Mouse (Mus musculus) mesoderm, embryonic 11.5 days (tissue): ENCODE measurements around the gene Glyatl3.

ENCODE experiments used
- DNase-seq: peaks from one replicate; pipeline ENCODE4 v3.0.0-alpha.2; 2012; ENCODE audit warnings: low read depth, low spot score

Gene Glyatl3

DNA sequence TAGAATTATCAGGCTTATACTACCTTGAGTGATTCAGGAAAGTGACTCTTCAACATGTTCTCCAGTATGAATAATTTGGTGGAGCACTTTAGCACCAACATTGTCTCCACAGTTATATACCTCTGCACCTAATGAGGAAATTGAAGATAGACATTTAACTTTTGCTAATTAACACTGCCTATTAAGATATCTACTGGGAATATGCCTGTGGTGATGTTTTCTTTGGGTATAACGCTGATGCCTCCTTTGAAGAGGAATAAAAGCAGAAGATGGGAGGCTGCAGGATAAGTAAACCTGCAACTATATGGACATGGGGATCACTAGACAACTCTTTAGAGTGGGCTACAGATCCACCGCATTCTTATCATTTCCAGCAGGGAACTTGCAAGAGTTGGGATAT is at the start of gene Glyatl3:
Glyatl3 (minus strand) TSS at position 101 of the 400 bp plus-strand sequence.
- no peak for DNase-seq

DNA sequence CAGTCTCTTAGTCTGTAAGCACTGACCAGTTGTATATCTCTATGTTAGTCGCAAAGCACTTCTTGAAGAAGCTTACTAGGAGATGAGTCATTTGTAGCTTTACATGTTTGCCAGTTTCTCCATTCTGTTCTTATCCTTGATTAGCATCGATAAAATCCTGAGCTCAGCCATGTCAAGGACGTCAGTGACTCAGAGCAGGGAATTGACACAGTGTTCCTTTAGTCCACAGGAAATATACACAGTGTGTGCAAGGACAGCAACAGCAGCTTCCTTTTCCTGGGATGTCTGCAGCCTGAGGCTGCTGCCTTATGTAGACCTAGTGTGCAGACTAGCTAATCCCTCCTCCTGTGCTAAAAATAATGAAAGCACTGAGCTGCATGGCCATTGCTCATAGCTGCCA is 34.4 kb upstream of the Glyatl3 start:
- DNase-seq = no peak

DNA sequence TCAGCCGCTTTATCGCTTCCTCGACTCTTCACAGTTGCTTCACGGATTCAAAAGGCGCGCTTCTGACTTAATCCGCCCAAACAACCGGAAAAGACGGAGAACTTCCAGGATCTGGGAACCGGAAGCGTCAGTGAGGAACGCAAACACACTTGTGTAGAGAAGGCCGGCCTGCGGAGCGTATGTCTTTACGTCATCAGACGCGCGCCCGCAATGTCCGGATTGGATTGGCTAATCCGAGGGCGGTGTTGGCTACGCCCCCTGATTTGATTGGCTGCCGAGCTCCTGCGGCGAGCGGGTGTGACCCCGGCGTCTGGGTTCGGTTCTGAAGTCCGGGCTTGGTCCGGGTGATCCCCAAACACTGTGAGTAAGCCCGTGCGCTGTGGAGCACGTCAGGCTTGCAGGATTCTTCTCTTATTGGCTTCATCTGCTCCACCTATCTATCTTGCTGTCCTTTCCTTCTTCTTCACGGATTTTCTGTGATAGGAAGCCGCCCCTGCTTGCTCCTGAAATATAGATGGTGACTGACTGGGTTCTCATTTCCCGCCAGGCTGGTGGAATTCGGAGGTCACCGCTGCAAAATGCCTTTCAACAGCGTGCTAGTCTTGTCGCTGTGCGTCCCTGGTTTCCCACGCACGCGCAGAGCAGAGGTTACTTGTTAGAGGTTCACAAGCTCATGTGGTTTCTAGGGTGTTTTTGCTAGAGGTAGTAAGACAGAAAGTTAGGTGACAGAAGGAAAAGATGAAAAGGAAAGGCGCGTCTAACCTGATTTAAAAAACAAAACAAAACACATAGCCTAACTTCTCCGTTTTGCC is 20.5 kb upstream of the Glyatl3 start, which contains the start of the genes Mut and Cenpq:
Mut (plus strand) TSS at position 266 of the 812 bp plus-strand sequence.
Cenpq (minus strand) TSS at position 628 of the 812 bp plus-strand sequence.
- peak; percentile 98 for DNase-seq

DNA sequence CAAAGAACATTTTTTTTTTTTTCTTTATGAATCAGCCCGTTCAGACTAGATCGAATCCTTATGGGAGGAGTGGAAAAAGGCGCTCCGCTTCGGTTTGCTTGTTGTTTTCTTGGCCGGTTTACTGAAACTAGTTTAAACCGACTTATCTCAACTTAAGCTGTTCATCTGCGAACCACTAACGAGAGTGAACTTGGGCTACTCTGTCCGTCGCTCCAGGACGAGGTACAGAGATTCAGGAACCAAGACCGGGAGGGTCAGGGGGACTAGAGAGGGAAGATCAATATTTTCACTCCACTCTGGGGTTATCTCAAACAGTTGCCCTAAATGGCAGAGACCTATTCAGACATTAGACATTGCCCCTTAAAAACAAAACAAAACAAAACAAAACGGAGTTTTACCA is 19.8 kb upstream of the Glyatl3 start:
- no peak for DNase-seq

DNA sequence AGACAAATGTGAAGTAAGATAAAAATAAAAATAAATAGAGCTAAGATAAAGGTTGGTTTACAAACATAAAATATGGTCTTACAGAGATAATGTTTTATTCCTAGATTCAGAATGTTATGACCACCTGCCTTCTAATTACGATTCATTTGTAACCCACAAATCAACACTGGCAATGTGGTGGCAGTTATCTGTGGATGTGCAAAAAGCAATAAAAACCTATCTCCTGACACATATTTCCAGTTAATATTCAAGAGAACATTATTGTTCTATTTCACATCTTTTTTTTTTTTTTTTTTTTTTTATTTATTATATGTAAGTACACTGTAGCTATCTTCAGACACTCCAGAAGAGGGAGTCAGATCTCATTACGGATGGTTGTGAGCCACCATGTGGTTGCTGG is 1.3 kb upstream of the Glyatl3 start:
- no peak for DNase-seq

DNA sequence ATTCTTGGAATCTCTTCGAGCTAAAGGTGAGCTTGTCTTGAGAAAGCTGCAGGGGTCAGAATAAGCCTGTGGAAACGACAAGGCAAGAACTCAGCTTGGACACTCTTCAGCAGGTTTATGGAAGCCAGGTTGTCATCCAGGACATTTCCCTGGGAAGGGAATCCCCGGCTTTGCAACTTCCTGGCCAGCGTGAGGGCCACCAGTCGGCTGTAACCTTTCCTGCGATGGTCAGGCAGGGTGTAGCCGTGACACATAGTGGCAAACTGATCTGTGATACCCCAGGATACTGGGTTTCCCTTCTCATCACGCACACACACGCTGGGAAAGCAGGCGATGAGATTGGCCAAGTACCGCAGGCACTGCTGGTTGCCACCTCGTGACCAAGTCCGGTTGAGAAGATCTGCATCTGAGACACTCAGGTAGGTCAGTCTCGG is 9.4 kb downstream of the Glyatl3 start:
- DNase-seq = peak; percentile 4

DNA sequence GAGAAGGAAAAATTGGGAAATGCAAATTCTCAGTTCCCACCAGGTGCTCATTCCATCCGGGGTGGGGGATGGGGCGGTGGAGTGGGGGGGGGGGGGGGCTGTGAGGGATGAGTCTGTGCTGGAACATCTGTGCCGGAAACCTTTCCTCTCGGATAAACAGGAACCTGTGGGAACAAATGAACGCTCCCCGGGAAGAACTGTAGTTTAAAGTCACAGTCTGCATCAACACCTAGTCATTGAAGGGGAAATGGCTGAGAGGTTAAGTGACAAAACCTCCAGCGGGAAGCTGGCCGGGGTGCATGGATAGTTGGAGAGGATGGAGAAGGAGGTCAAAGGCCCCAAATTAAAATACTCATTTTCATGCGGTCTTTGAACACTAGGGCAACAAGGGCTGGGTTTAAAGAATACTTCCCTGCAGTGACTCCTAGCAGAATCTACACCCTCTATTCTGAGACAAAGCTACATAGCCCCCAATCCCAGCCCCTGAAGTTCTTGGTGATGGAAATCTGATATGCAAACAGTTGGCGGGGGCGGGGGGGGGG is 10.0 kb downstream of the Glyatl3 start:
- no peak for DNase-seq

DNA sequence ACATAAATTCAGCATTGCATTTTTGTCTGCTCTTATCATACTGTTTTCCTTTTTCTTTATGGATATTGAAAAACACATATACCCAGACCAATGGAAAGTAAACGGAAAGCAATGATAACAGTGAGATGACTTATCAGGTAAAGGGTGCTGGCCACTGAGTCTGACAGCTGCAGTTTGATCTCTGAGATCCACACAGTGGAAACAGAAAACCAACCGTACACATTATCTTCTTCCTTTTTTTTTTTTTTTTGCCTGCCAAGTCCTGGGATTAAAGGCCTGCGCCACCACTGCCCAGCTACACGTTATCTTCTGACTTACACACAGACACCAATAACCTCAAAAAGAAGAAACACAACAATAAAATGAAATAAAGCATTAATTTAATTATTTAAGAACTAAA is 10.8 kb downstream of the Glyatl3 start:
- no peak for DNase-seq

DNA sequence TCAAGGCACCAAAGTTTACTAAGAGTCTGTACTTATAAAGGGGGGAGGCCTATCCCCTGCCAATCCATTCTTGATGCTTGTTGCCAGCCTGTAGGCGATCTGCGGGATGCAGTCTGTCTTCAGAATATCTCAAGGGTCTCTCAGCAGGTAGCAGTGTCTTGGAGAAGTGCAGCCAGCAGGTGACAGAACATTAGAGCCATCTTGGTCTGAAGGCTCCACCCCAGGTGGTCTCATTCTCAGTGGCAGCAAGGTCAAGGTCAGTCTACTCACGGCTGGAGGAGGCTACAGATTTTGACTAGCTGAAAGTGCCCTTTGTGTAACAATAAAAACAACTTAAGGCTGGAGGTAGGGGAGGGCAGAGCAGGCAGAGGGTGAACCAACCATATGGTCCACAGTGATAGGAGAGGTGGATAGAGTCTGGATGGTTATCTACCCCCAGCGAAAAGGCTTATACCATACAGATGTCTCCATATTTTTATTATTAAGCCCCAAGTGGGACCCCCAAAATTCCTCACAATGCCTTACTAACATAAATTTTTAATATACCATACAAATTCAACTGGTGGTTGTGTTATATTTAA is 14.3 kb downstream of the Glyatl3 start:
- no peak for DNase-seq

DNA sequence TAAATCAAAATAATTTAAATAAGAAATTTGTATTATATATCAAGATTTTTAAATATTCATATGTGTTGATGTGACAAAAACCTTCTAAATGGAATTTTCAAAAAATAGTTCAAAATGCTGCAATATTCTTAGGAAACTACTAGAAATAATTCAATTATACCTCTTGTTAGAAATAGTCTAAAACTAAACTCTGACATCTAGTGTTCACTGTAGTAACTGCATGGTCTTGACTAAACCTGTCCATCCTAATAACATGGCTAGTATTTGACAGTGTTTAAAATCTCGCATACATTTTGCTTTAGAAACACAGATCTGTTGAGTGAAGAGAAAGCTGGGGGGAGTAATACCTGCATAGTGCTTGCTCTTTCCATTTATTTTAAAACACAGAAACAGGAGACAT is 17.3 kb downstream of the Glyatl3 start:
- no peak for DNase-seq

DNA sequence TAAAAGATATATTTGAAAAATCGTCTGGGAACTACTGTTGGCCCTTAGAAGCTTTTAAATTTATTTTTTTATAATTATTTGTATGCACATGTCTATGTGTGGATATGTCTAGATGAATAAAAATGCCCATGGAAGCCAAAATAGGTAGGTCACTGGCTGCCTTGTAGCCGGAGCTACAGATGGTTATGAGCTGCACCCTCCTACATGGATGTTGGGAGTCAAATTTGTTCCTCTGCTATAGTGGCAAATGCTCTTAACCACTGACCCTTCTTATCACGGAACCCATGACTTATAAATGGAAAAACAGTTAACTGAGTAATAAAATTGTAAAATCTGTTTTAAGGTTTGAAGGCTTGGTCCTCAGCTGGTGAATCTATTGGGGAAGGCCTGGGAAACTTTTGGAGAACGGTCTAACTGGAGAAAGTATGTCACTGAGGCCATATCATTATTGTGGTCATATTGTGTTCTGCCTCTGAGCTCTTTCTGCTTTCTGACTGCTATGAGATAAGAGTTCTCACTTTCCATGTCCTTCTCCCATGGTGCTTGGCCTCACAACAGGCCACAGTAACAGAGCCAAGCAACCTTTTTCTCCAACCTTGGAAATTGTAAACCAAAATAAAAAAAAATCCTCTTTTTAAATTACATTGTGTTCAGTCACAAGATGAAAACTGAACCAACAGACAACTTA is 26.2 kb downstream of the Glyatl3 start:
- DNase-seq = no peak

DNA sequence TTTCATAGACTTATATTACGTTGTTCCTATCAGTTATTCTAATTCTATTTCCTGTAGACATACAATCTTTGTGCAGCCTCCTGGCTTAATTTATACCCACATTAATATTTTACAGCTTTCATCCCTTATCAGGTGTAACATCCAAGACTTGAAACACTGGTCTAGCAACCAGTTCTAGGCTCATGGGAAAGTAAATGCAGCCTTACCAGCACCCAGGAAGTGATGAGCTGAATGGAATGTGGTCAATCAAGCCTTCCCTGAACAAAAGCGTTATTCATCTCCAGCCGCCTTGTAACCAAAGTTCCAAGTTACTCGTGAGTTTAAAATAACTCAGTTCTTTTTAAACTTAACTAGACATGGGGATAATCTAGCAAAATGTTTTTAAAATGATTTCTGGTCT is 29.0 kb downstream of the Glyatl3 start:
- DNase-seq = no peak

DNA sequence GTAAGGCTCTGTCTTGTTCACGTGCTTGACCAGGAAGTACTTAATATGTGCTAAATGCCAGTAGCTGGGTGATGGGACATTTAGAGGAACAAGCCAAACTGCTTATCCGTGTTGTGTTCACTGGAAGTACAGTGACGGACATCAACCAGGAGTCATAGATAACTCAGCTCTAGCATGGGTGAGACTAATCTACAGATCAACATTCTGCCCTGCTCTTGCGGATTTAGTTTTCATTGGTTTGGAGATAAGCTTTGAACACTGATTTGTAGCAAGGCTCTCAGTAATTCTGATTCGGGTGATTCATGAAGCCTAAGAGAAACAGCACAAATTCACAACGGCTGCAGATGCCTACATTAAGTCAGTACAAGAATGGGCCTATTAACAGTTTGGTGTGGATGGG is 32.0 kb downstream of the Glyatl3 start:
- DNase-seq = no peak

DNA sequence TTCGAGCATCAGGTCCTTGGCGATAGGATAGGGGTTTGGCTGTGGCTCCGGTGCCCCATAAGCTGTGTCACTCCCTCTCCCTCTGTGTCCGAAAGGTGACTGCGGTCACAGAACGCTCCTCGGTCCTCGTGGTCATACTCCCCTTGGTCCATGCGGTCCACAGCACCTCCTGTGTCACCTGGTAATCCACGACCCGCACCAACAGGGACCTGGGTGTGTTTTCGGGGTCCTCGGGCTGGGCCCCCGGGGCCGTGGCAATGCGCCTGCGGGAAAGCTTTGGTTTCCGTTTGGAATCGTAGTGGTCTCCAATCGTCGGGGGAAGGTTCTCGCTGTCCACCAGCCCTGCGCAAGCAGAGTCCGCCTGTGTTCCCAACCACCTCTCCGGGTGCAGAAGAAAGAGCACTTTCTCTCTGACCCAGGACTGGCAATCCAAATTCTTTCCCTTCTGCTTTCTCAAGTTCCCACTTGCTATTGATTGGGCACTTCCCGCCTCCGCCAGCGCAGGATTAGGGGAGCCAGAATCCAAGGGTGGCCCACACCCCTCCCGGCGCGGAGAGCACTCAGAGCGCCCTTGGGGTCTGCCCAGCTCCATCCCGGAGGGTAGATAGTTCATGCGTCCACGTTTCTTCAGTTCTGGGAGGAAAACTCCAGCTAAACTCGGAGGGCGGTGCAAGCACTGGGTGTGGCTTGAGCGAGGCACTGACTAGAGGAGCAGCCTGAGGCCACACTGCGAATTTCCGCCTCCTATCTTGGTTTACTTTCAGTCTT is 34.0 kb downstream of the Glyatl3 start, which contains the start of gene 9130008F23Rik:
9130008F23Rik (minus strand) TSS at position 636 of the 768 bp plus-strand sequence.
- peak; percentile 39 for DNase-seq

DNA sequence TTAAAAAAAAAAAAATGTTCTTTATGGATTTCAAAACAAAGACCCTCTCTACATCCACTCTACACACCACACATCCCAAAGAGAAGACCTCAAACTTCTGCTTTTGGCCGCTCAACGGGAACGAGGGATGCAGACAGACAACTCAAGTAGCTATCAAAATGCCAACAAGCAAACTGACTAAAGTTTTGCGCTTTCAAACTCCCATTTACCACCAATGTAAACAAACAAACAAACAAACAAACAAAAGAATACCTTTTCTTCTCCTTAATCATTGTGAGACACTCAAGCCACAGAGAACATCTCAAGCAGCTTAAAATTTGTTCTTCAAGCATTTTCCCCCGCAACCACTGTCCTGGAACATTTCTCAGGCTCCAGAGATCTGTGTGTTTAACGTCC is 34.6 kb downstream of the Glyatl3 start:
- no peak for DNase-seq

DNA sequence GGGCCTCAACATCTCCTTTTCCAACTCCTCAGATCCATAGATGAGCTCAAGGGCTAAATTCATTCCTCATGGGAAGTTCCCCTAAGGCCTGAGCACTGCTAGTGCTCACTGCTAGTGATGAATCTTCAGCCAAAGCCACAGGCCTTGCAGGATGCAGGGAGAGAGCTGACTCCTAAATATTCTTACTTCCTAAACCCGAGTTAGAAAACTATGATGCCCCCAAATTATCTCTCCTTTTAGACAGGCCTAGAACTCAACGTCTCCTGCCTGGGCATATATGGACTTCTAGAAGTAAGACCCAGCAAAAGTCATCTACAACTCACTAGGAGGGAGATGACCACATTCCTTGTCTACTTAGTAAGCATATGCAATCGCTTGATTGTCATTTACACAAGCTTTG is 36.4 kb downstream of the Glyatl3 start:
- no peak for DNase-seq

DNA sequence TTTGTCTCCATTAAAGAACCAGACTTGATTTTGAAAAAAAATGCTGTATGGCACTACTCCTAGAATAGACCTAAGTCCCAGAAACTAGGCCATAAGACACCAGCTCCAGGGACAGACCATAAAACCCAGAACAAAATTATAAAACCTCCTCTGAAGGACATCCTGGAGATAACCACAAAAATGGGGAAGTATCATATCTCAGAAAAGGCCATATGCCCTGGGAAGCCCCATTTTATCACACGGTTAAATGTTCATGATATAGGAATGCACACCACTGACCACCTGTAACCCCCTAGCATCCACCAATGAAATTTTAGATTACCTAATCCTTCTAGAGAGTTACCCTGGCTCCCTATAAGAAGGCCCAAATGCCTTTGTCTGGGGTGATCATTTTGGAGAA is 38.6 kb downstream of the Glyatl3 start:
- no peak for DNase-seq

DNA sequence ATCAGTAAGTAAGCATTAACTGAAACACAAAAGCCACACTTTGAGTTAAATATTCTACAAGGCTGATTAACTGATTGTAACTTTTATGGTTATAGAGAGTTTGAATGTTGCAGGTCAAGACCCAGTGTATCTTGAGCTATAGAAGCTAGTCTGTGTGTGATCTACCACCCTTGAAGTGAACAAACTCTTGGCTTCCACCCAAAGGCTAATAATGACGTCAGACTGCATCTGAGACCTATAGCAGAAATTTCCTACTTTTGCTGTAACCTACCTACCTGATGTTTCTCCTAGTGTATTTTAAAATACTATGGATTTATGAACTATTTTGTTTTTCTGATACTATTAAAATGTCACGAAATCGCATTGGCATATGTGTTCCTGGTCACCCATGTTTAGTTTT is 39.4 kb downstream of the Glyatl3 start:
- no peak for DNase-seq

DNA sequence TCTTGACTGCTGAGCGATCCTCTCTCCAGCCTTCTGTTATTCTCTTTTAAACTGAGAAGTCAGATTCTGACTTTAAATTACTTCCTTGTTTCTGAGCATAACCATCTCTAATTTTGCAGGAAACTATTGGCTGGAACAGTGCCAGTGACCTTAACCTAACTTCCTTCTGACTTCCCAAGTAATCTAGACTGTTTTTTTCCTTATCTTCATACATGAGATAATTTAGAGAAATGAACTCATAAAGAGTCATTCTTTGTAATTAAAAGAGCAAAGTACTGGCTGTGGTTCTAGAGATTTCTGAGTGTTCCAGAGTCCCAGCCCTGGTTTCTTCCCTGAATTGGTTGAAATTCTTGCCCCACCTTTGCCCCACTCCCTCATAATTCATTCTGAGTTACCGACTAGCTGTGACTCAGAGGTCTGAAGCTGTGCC is 40.6 kb downstream of the Glyatl3 start:
- peak; percentile 36 for DNase-seq

DNA sequence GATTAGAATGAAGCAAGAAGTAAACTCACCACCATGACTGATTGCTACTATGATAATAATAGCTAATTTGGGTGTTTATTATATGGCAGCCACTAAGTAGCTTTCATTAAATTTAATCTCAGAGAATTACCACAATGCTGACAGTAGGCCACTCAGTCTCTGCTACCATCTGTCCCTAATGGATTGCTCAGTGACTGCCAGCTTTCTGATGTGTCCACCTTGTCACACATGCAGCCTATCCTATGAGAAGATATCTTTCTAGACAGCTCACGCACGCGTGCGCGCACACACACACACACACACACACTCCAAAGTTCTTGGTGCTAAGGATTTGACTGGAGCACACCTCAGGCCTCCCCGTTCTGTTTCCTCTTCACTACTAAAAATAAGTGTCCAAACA is 41.5 kb downstream of the Glyatl3 start:
- DNase-seq = no peak

DNA sequence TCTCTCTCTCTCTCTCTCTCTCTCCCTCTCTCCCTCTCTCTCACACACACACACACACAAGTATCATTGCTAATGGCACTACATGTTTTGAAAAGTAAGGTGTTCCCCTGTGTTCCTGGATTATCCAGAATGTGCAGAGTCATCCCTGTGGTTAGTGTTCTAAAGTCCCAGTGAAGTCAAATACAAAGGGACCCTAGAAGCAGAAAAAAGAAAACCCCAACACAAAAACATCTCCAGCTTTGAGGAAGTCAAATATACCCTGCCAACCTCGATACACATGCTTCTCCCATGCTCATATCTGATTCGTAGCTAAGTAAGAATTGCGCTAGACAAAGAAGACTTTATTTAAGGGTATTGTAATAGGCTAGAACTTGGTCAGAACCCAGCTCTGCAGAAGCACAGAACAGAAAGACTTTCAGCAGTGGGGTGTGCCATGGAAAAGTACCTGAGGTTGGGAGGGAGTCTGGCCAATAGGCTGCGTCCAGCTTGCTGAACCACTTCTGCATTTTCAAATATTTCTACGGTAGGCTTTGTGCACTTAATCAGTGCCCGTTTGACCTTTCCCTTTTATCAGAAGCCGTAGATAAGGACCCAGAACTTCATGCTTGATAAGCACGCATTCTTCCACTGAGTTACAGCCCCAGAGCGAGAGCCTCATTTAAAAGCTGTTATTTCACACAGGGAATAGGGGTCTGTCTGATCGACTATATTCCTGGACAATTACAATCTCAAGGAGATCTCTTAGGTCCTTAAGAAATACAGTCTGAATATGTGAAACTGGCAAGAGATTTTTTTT is 45.0 kb downstream of the Glyatl3 start:
- DNase-seq = no peak
